25 mouse cellular contexts compared by ENCODE assay signal in the genomic region with DNA sequence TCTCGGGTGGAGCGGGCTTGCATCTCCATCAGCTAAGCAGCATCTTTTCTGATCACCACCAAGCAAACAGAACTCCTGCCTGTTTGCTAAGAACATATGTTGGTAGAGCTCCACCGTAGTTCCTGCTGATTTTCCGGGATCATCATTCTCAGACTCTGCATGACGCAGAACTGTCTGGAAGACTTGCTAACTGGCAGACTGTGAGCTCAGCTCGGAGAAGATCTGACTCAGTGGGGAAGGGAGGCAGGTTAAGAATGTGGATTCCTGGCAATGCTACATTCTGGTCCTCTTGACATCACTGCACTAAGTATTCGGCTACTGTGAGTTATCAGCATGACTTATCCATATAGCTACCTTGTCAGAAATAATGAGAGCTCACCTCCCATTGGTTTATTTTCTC. TPM values are rescaled to one million over a fixed set of nuclear protein-coding genes. Genes with fewer than 3 reads are reported as not detected.
DNase-seq lines count a peak whose midpoint lies in the region; ATAC-seq lines count a peak whose summit lies in the region.
"Had no signal": no experiment of that assay in that cellular context is flagged by ENCODE, and none has a peak within 500 bp of the region (broad histone marks: within the 10 kb centered on the region; RNA-seq: fewer than 3 reads in every experiment).

No protein-coding gene starts in this region.

- no peak for ATAC-seq in kidney, embryonic 14.5 days (ENCODE audit: low FRiP score, low TSS enrichment)
- ATAC-seq: forebrain, embryonic 14.5 days; inflammation-experienced regulatory T-cells, adult 6 months; liver, embryonic 12.5 days had no signal

- DNase-seq in cerebellum, adult 18-20 months: peak; percentile 3 to 6
- no peak for DNase-seq in cerebellum, adult 11-12 months
- DNase-seq in layer of hippocampus, adult 18-20 months (ENCODE audit: low spot score in 2 of 2): peak; percentile 2 to 7
- no peak for DNase-seq in layer of hippocampus, postnatal 25 days (ENCODE audit: extremely low spot score in 1 of 2, low spot score in 1 of 2)
- peak; percentile 2 for DNase-seq in cerebellum, adult 8-10 months
- DNase-seq in fibroblast of lung, adult 2 months (ENCODE audit: low read depth): peak; percentile 23
- no peak for DNase-seq in adrenal gland, adult 8-10 months
- DNase-seq: adrenal gland, postnatal 25 days; gastrocnemius, postnatal 36 days; kidney, adult 2 months; kidney, postnatal 25 days; lung, adult 2 months; lung, postnatal 36 days; thymus, postnatal 4 days had no signal

- peaks cover 17% of the 10 kb centered on the region; the same call in 1 of the 2 replicates for H3K4me1 ChIP-seq in kidney, embryonic 14.5 days (ENCODE audit: control insufficient read depth, insufficient read depth, low read length)

- H3K4me3 ChIP-seq in kidney, embryonic 14.5 days (ENCODE audit: low read length): no peak overlapping the region
- H3K4me3 ChIP-seq: erythroblast, embryonic 14.5 days; heart, embryonic 10.5 days; hindbrain, embryonic 12.5 days; limb, embryonic 12.5 days; liver, embryonic 12.5 days; midbrain, embryonic 10.5 days; neural tube, embryonic 12.5 days had no signal

- H3K27ac ChIP-seq in kidney, embryonic 14.5 days (ENCODE audit: low read depth, low read length): no peak overlapping the region
- H3K27ac ChIP-seq: heart, embryonic 10.5 days; hindbrain, embryonic 12.5 days; limb, embryonic 12.5 days; liver, embryonic 12.5 days; midbrain, embryonic 10.5 days; neural tube, embryonic 12.5 days had no signal

- no peaks in the 10 kb centered on the region for H3K27me3 ChIP-seq in kidney, embryonic 14.5 days (ENCODE audit: control insufficient read depth, insufficient read depth, low read length)
- H3K27me3 ChIP-seq: hindbrain, embryonic 12.5 days; limb, embryonic 12.5 days; liver, embryonic 12.5 days; neural tube, embryonic 12.5 days had no signal

- H3K9me3 ChIP-seq in kidney, embryonic 14.5 days (ENCODE audit: control insufficient read depth, low read length): no peaks in the 10 kb centered on the region
- H3K9me3 ChIP-seq: G1E; heart, embryonic 10.5 days; hindbrain, embryonic 12.5 days; limb, embryonic 12.5 days; liver, embryonic 12.5 days; midbrain, embryonic 10.5 days; neural tube, embryonic 12.5 days had no signal

- no peak overlapping the region for H3K4me2 ChIP-seq in kidney, embryonic 14.5 days (replicated peaks; ENCODE audit: low read depth, low read length)
- H3K4me2 ChIP-seq: hindbrain, embryonic 12.5 days; limb, embryonic 12.5 days; liver, embryonic 12.5 days; neural tube, embryonic 12.5 days had no signal

- H3K9ac ChIP-seq in kidney, embryonic 14.5 days (ENCODE audit: low read depth, low read length): no peak overlapping the region
- H3K9ac ChIP-seq: hindbrain, embryonic 12.5 days; limb, embryonic 12.5 days; liver, embryonic 12.5 days; neural tube, embryonic 12.5 days had no signal

- no peaks in the 10 kb centered on the region for H3K36me3 ChIP-seq in kidney, embryonic 14.5 days (ENCODE audit: control insufficient read depth, insufficient read depth, low read length)
- H3K36me3 ChIP-seq: G1E; heart, embryonic 10.5 days; hindbrain, embryonic 12.5 days; liver, embryonic 12.5 days; midbrain, embryonic 10.5 days; neural tube, embryonic 12.5 days had no signal

- WGBS in kidney, embryonic 14.5 days: 89% methylated on average over 7 of the region's 7 CpGs

RNA-seq across cellular contexts. Expression of gene Cped1, which starts 44.7 kb away (rescaled TPM):
- total RNA-seq in layer of hippocampus, adult 18-20 months (2021): 1 to 10 TPM; 2.2 TPM
- total RNA-seq in layer of hippocampus, postnatal 25 days (2021): 1 to 10 TPM; 1.1 to 1.5 TPM
- 59.7 and 67.9 TPM in 2 replicates for polyA plus RNA-seq in kidney, embryonic 14.5 days (2014; fragmentation: Nextera tagmentation; extraction: Ambion mirVana)
- total RNA-seq in adrenal gland, adult 8-10 months (2022): 10 to 100 TPM; 49.0 to 62.4 (median 51.9) TPM
- polyA plus RNA-seq: G1E had no signal

Comparison
In these comparisons a context has a peak if more than half of its experiments do, and no peak if none do; other contexts are left out.
1. DNase-seq: peak in cerebellum, adult 18-20 months (2 of 2), layer of hippocampus, adult 18-20 months (2 of 2), cerebellum, adult 8-10 months (single experiment) and fibroblast of lung, adult 2 months (single experiment); none in cerebellum, adult 11-12 months (single experiment), layer of hippocampus, postnatal 25 days (0 of 2) and adrenal gland, adult 8-10 months (single experiment).
2. RNA of gene Cped1, which starts 44.7 kb away (total RNA-seq): 49.0 to 62.4 TPM in adrenal gland, adult 8-10 months; 2.2 TPM in layer of hippocampus, adult 18-20 months and 1.1 to 1.5 TPM in layer of hippocampus, postnatal 25 days; every median in the first group is over 10 times any median in the second.